15 mouse cellular contexts compared by ENCODE assay signal in genomic region chr19:55774334-55774733, GRCm38 (mm10). TPM values are rescaled to one million over a fixed set of nuclear protein-coding genes. Genes with fewer than 3 reads are reported as not detected.
DNase-seq lines count a peak whose midpoint lies in the region; ATAC-seq lines count a peak whose summit lies in the region.
"Had no signal": no experiment of that assay in that cellular context is flagged by ENCODE, and none has a peak within 500 bp of the region (broad histone marks: within the 10 kb centered on the region; RNA-seq: fewer than 3 reads in every experiment).

No protein-coding gene starts in this region.

- no peak overlapping the region for H3K4me3 ChIP-seq in forebrain, embryonic 10.5 days
- H3K4me3 ChIP-seq in forebrain, embryonic 14.5 days (ENCODE audit: low read depth, low read length), result no peak overlapping the region
- no peak overlapping the region for H3K4me3 ChIP-seq in midbrain, embryonic 14.5 days (replicated peaks; ENCODE audit: low read depth, low read length)
- H3K4me3 ChIP-seq: embryonic facial prominence, embryonic 12.5 days; forebrain, embryonic 13.5 days; hindbrain, embryonic 10.5 days had no signal

- H3K9me3 ChIP-seq in forebrain, embryonic 10.5 days, result no peaks in the 10 kb centered on the region
- no peaks in the 10 kb centered on the region for H3K9me3 ChIP-seq in forebrain, embryonic 14.5 days (replicated peaks; ENCODE audit: control insufficient read depth, low read length)
- no peaks in the 10 kb centered on the region for H3K9me3 ChIP-seq in midbrain, embryonic 14.5 days (ENCODE audit: control insufficient read depth, low read length)
- H3K9me3 ChIP-seq: embryonic facial prominence, embryonic 12.5 days; forebrain, embryonic 13.5 days; hindbrain, embryonic 10.5 days had no signal

- ATAC-seq in forebrain, embryonic 14.5 days, result no peak
- ATAC-seq in midbrain, embryonic 14.5 days (ENCODE audit: low FRiP score, low TSS enrichment), result no peak
- no peak; the same call in 1 of the 2 replicates for ATAC-seq in frontal cortex, adult (ENCODE audit: low TSS enrichment)
- ATAC-seq: forebrain, embryonic 13.5 days; inflammation-experienced regulatory T-cells, adult 6 months had no signal

- no peaks in the 10 kb centered on the region for H3K27me3 ChIP-seq in forebrain, embryonic 10.5 days (ENCODE audit: poor library complexity, severe bottlenecking)
- no peaks in the 10 kb centered on the region for H3K27me3 ChIP-seq in forebrain, embryonic 14.5 days (replicated peaks; ENCODE audit: control insufficient read depth, insufficient read depth, low read length)
- no peaks in the 10 kb centered on the region for H3K27me3 ChIP-seq in midbrain, embryonic 14.5 days (ENCODE audit: control insufficient read depth, insufficient read depth, low read length)
- H3K27me3 ChIP-seq: embryonic facial prominence, embryonic 12.5 days; forebrain, embryonic 13.5 days had no signal

- peaks cover 12% of the 10 kb centered on the region for H3K36me3 ChIP-seq in forebrain, embryonic 10.5 days (replicated peaks)
- no peaks in the 10 kb centered on the region for H3K36me3 ChIP-seq in forebrain, embryonic 14.5 days (ENCODE audit: control insufficient read depth, insufficient read depth, low read length)
- H3K36me3 ChIP-seq in midbrain, embryonic 14.5 days (ENCODE audit: control insufficient read depth, insufficient read depth, low read length), result no peaks in the 10 kb centered on the region

- H3K27ac ChIP-seq in forebrain, embryonic 10.5 days, result 0 out of 2 replicates have a peak overlapping the region, but pooled peaks have one; percentile 16
- no peak overlapping the region for H3K27ac ChIP-seq in forebrain, embryonic 14.5 days (ENCODE audit: low read depth, low read length)
- peak overlapping the region; percentile 63; the same call in 1 of the 2 replicates for H3K27ac ChIP-seq in midbrain, embryonic 14.5 days (replicated peaks; ENCODE audit: low read depth, low read length)
- H3K27ac ChIP-seq: embryonic facial prominence, embryonic 12.5 days; forebrain, embryonic 13.5 days; hindbrain, embryonic 10.5 days had no signal

- H3K4me1 ChIP-seq in forebrain, embryonic 10.5 days, result peaks cover 63% of the 10 kb centered on the region
- H3K4me1 ChIP-seq in forebrain, embryonic 14.5 days (ENCODE audit: control insufficient read depth, insufficient read depth, low read length), result peaks cover 11% of the 10 kb centered on the region; the same call in 1 of the 2 replicates
- peaks cover 38% of the 10 kb centered on the region for H3K4me1 ChIP-seq in midbrain, embryonic 14.5 days (ENCODE audit: control insufficient read depth, insufficient read depth, low read length)

- 84% methylated on average over 4 of the region's 4 CpGs for WGBS in forebrain, embryonic 10.5 days
- WGBS in forebrain, embryonic 14.5 days, result 51% methylated on average over 4 of the region's 4 CpGs
- WGBS in midbrain, embryonic 14.5 days, result 41% methylated on average over 4 of the region's 4 CpGs

- H3K9ac ChIP-seq in forebrain, embryonic 14.5 days (ENCODE audit: low read length), result no peak overlapping the region
- no peak overlapping the region for H3K9ac ChIP-seq in midbrain, embryonic 14.5 days (replicated peaks; ENCODE audit: low read length)
- H3K9ac ChIP-seq: embryonic facial prominence, embryonic 12.5 days; forebrain, embryonic 13.5 days; lung, embryonic 14.5 days had no signal

- no peak for DNase-seq in forebrain, embryonic 10.5 days (ENCODE audit: extremely low spot score, low spot score)
- no peak for DNase-seq in forebrain, embryonic 14.5 days (ENCODE audit: low spot score)
- DNase-seq in right cerebral cortex, adult 18-20 months, result peak; percentile 3
- no peak for DNase-seq in right cerebral cortex, postnatal 25 days
- no peak for DNase-seq in midbrain, embryonic 14.5 days
- DNase-seq in adrenal gland, postnatal 14 days, result no peak
- DNase-seq in urinary bladder, postnatal 4 days (ENCODE audit: low spot score in 2 of 2), result no peak
- DNase-seq: cerebellum, adult 11-12 months; lung, embryonic 14.5 days; thymus, postnatal 25 days had no signal

- H3K4me2 ChIP-seq in forebrain, embryonic 14.5 days (ENCODE audit: low read length), result no peak overlapping the region
- no peak overlapping the region for H3K4me2 ChIP-seq in midbrain, embryonic 14.5 days (ENCODE audit: low read length)
- H3K4me2 ChIP-seq: embryonic facial prominence, embryonic 12.5 days; forebrain, embryonic 13.5 days; lung, embryonic 14.5 days had no signal

RNA-seq across cellular contexts. Expression of gene Tcf7l2, which starts 32.7 kb away (rescaled TPM):
- polyA plus RNA-seq in forebrain, embryonic 10.5 days (2016; fragmentation: Nextera tagmentation; extraction: Ambion mirVana), result 96.2 and 105 TPM in 2 replicates
- 196 and 221 TPM in 2 replicates for polyA plus RNA-seq in forebrain, embryonic 14.5 days (2014; fragmentation: Nextera tagmentation; extraction: Ambion mirVana)
- polyA plus RNA-seq in midbrain, embryonic 14.5 days (2014; fragmentation: Nextera tagmentation; extraction: Ambion mirVana), result 720 and 768 TPM in 2 replicates
- total RNA-seq in adrenal gland, postnatal 14 days (2021), result 26.6 and 29.7 TPM in 2 replicates
